Mouse (Mus musculus) limb, embryonic 14.5 days (tissue): Measurements from ENCODE around the gene Slc1a7. TPM values are rescaled to one million over a fixed set of nuclear protein-coding genes. Genes with fewer than 3 reads are reported as not detected.
A peak's percentile ranks its signal among the peaks of the same experiment; 100 is the strongest.

Experiments used
- ATAC-seq: fragments of 200-750 bp; cut with Nextera tagmentation; 2 replicates; pipeline ENCODE4 v1.8.0; 2017; ENCODE audit warnings: low read depth, moderate number of reproducible peaks, moderate TSS enrichment; ENCODE audit not compliant: low FRiP score
- DNase-seq: peaks from one replicate; pipeline ENCODE4 v3.0.0-alpha.2; 2015; ENCODE audit warnings: low spot score
- H3K27ac ChIP-seq: fragments of 300-500 bp; sonication (generic); replicated peaks from 2 replicates; pipeline ENCODE4 v1.5.1; 2014; ENCODE audit warnings: low read depth, mild to moderate bottlenecking, low read length, moderate library complexity, mixed read lengths
- H3K27me3 ChIP-seq: fragments of 300-500 bp; sonication (generic); 2 replicates; pipeline ENCODE4 v1.6.1; 2014; ENCODE audit warnings: low read length, mixed read lengths; ENCODE audit not compliant: control insufficient read depth, insufficient read depth
- H3K36me3 ChIP-seq: fragments of 300-500 bp; sonication (generic); 2 replicates; pipeline ENCODE4 v1.6.1; 2014; ENCODE audit warnings: mild to moderate bottlenecking, low read length, moderate library complexity, mixed read lengths; ENCODE audit not compliant: control insufficient read depth, insufficient read depth
- H3K4me1 ChIP-seq: fragments of 300-500 bp; sonication (generic); 2 replicates; pipeline ENCODE4 v1.6.1; 2014; ENCODE audit warnings: antibody characterized with exemption, low read length, mixed read lengths; ENCODE audit not compliant: control insufficient read depth, insufficient read depth
- H3K4me2 ChIP-seq: fragments of 300-500 bp; sonication (generic); replicated peaks from 2 replicates; pipeline ENCODE4 v1.6.1; 2014; ENCODE audit warnings: low read depth, mild to moderate bottlenecking, low read length, moderate library complexity; ENCODE audit not compliant: severe bottlenecking
- H3K4me3 ChIP-seq: fragments of 300-500 bp; sonication (generic); replicated peaks from 2 replicates; pipeline ENCODE4 v1.5.1; 2014; ENCODE audit warnings: low read length
- H3K9ac ChIP-seq: fragments of 300-500 bp; sonication (generic); 2 replicates; pipeline ENCODE4 v1.6.1; 2014; ENCODE audit warnings: mild to moderate bottlenecking, low read depth, low read length, moderate library complexity; ENCODE audit not compliant: severe bottlenecking
- H3K9me3 ChIP-seq: fragments of 300-500 bp; sonication (generic); 2 replicates; pipeline ENCODE4 v1.6.1; 2016; ENCODE audit warnings: low read length; ENCODE audit not compliant: control insufficient read depth
- POLR2A ChIP-seq: fragments of 200-500 bp; IDR thresholded peaks from 2 replicates; pipeline ENCODE4 v1.8.0; 2012; ENCODE audit warnings: inconsistent platforms, mild to moderate bottlenecking, moderate library complexity, borderline replicate concordance; ENCODE audit not compliant: insufficient read depth, insufficient read length; ENCODE audit errors: extremely low read depth
- WGBS: fragments of 180-500 bp; shearing (Covaris S2); extraction: QIAGEN DNeasy Blood & Tissue Kit; methylation state at CpG from one replicate; pipeline ENCODE4 v1.1.7; 2014; 5-methylcytosine and 5-hydroxymethylcytosine counted together
- polyA plus RNA-seq, 2 experiments: library from polyadenylated mRNA; depleted of rRNA in 1 of 2; stranded (reverse) in 1 of 2; unstranded in 1 of 2; fragments of >200 nt; fragmentation: Nextera tagmentation in 1 of 2; extraction: Ambion mirVana in 1 of 2; gene quantifications; 2 replicates each; pipeline versions ENCODE4 v1.2.1 to v1.2.3; 2012 to 2014

The Slc1a7 gene
- polyA plus RNA-seq (2012; rRNA removed) = 0.16 and 0.29 TPM in 2 replicates
- 0.07 TPM in 1 of 2 replicates, not detected in the other for polyA plus RNA-seq (2014; fragmentation: Nextera tagmentation; extraction: Ambion mirVana)

GRCm38 (mm10) chr4:107967966-107968682, at the start of gene Slc1a7:
TSS of gene Slc1a7 (plus strand) at chr4:107968332.
- DNase-seq (no peak), ATAC-seq (no peak)
- Histone ChIP-seq H3K4me1 (no peaks in the 10 kb centered on the region), H3K27me3 (no peaks in the 10 kb centered on the region), H3K27ac (no peak within 1 kb of the TSS), H3K9ac (no peak within 1 kb of the TSS), H3K36me3 (no peaks in the 10 kb centered on the region), H3K4me2 (no peak within 1 kb of the TSS), H3K4me3 (no peak within 1 kb of the TSS), H3K9me3 (no peaks in the 10 kb centered on the region)
- WGBS = 76% methylated on average over 16 of the region's 16 CpGs
- TF ChIP-seq POLR2A = no peak

GRCm38 (mm10) chr4:107920336-107920735, 47.8 kb upstream of the Slc1a7 start:
- Histone ChIP-seq H3K36me3 (no peaks in the 10 kb centered on the region), H3K27ac (no peak overlapping the region), H3K4me3 (no peak overlapping the region), H3K4me2 (no peak overlapping the region), H3K4me1 (peaks cover 8% of the 10 kb centered on the region; the same call in 1 of the 2 replicates), H3K9ac (no peak overlapping the region), H3K27me3 (no peaks in the 10 kb centered on the region), H3K9me3 (no peaks in the 10 kb centered on the region)
- WGBS = 98% methylated on average over 2 of the region's 2 CpGs
- DNase-seq (no peak), ATAC-seq (no peak)
- TF ChIP-seq POLR2A = no peak

- ATAC-seq (no peak), DNase-seq (no peak)
- Histone ChIP-seq H3K4me1 (peaks cover 8% of the 10 kb centered on the region; the same call in 1 of the 2 replicates), H3K36me3 (no peaks in the 10 kb centered on the region), H3K9me3 (no peaks in the 10 kb centered on the region), H3K4me3 (no peak overlapping the region), H3K9ac (no peak overlapping the region), H3K27ac (no peak overlapping the region), H3K4me2 (no peak overlapping the region), H3K27me3 (no peaks in the 10 kb centered on the region)
- TF ChIP-seq POLR2A = no peak
- 69% methylated on average over 8 of the region's 8 CpGs for WGBS
These were observed 46.9 kb upstream of the Slc1a7 start for GRCm38 (mm10) chr4:107921152-107921695.

- DNase-seq = no peak
- Histone ChIP-seq H3K9ac (0 out of 2 replicates have a peak overlapping the region, but pooled peaks have one; percentile 14), H3K27me3 (no peaks in the 10 kb centered on the region), H3K4me3 (no peak overlapping the region), H3K36me3 (no peaks in the 10 kb centered on the region), H3K4me1 (peaks cover 8% of the 10 kb centered on the region; the same call in 1 of the 2 replicates), H3K27ac (no peak overlapping the region), H3K9me3 (no peaks in the 10 kb centered on the region), H3K4me2 (no peak overlapping the region; the same call in 1 of the 2 replicates)
- 77% methylated on average over 4 of the region's 4 CpGs for WGBS
- TF ChIP-seq POLR2A = no peak
- no peak for ATAC-seq
These were observed 46.2 kb upstream of the Slc1a7 start for GRCm38 (mm10) chr4:107921952-107922351.

GRCm38 (mm10) chr4:107923145-107923802, 44.9 kb upstream of the Slc1a7 start, which contains the start of gene Cpt2:
TSS of gene Cpt2 (minus strand) at chr4:107923610.
- peak; percentile 59; the same call in 1 of the 2 replicates for TF ChIP-seq POLR2A
- H3K9me3 ChIP-seq = no peaks in the 10 kb centered on the region
- peak; percentile 95 for ATAC-seq
- peak within 1 kb of the TSS; percentile 10 for H3K27ac ChIP-seq
- peak within 1 kb of the TSS; percentile 82 for H3K9ac ChIP-seq
- peak within 1 kb of the TSS; percentile 77 for H3K4me3 ChIP-seq
- H3K36me3 ChIP-seq = no peaks in the 10 kb centered on the region
- H3K27me3 ChIP-seq = no peaks in the 10 kb centered on the region
- peak within 1 kb of the TSS; percentile 68 for H3K4me2 ChIP-seq
- 2% methylated on average over 23 of the region's 38 CpGs for WGBS
- DNase-seq = peak; percentile 93
- peaks cover 8% of the 10 kb centered on the region; the same call in 1 of the 2 replicates for H3K4me1 ChIP-seq
